Mouse (Mus musculus) forebrain, embryonic 13.5 days (tissue): ENCODE results near the gene Mgam. TPM values are rescaled to one million over a fixed set of nuclear protein-coding genes. Genes with fewer than 3 reads are reported as not detected.
"Not testable (repeated sequence)": the region's sequence is repeated elsewhere in the genome, so short reads cannot be mapped to it uniquely, and the experiment has no call there.

Experiments used
- ATAC-seq: fragments of 200-750 bp; cut with Nextera tagmentation; 2 replicates; pipeline ENCODE4 v1.8.0; 2017
- H3K27ac ChIP-seq: fragments of 300-500 bp; sonication (generic); 2 replicates; pipeline ENCODE4 v1.5.1; 2015; ENCODE audit warnings: inconsistent platforms, mild to moderate bottlenecking, moderate library complexity
- H3K27me3 ChIP-seq: fragments of 300-500 bp; sonication (generic); 2 replicates; pipeline ENCODE4 v1.6.1; 2015; ENCODE audit warnings: mild to moderate bottlenecking, inconsistent platforms
- H3K36me3 ChIP-seq: fragments of 300-500 bp; sonication (generic); 2 replicates; pipeline ENCODE4 v1.6.1; 2015; ENCODE audit warnings: mild to moderate bottlenecking, inconsistent platforms; ENCODE audit not compliant: poor library complexity, severe bottlenecking
- H3K4me1 ChIP-seq: fragments of 300-500 bp; sonication (generic); 2 replicates; pipeline ENCODE4 v1.6.1; 2015; ENCODE audit warnings: inconsistent platforms
- H3K4me2 ChIP-seq: fragments of 300-500 bp; sonication (generic); 2 replicates; pipeline ENCODE4 v1.6.1; 2015; ENCODE audit warnings: inconsistent platforms, mild to moderate bottlenecking, moderate library complexity
- H3K4me3 ChIP-seq: fragments of 300-500 bp; sonication (generic); 2 replicates; pipeline ENCODE4 v1.5.1; 2015; ENCODE audit warnings: mild to moderate bottlenecking, inconsistent platforms
- H3K9ac ChIP-seq: fragments of 300-500 bp; sonication (generic); 2 replicates; pipeline ENCODE4 v1.6.1; 2015; ENCODE audit warnings: mild to moderate bottlenecking, inconsistent platforms
- H3K9me3 ChIP-seq: fragments of 300-500 bp; sonication (generic); replicated peaks from 2 replicates; pipeline ENCODE4 v1.6.1; 2016; ENCODE audit warnings: inconsistent platforms
- WGBS: fragments of 180-500 bp; shearing (Covaris S2); methylation state at CpG from one replicate; pipeline ENCODE4 v1.1.7; 2015; 5-methylcytosine and 5-hydroxymethylcytosine counted together
- polyA plus RNA-seq: library from polyadenylated mRNA; unstranded; fragments of >200 nt; fragmentation: Nextera tagmentation; extraction: Ambion mirVana; gene quantifications from 2 replicates; pipeline ENCODE4 v1.2.1, GENCODE M21; 2015

The Mgam gene
- 0.06 TPM in 1 of 2 replicates, not detected in the other for polyA plus RNA-seq

- no peaks in the 10 kb centered on the region for H3K36me3 ChIP-seq
- H3K4me3 ChIP-seq: no peak within 1 kb of the TSS
- no peaks in the 10 kb centered on the region for H3K27me3 ChIP-seq
- H3K9ac ChIP-seq: no peak within 1 kb of the TSS
- no peak within 1 kb of the TSS for H3K27ac ChIP-seq
- no peaks in the 10 kb centered on the region for H3K9me3 ChIP-seq
- ATAC-seq: no peak
- WGBS: 85% methylated on average over 8 of the region's 8 CpGs
- no peaks in the 10 kb centered on the region for H3K4me1 ChIP-seq
- H3K4me2 ChIP-seq: no peak within 1 kb of the TSS
These were observed at the start of gene Mgam for GRCm38 (mm10) chr6:40628406-40629000. Mgam (plus strand) TSS chr6:40628831.

- Histone ChIP-seq H3K9me3 (no peaks in the 10 kb centered on the region), H3K4me3 (no peak overlapping the region), H3K36me3 (no peaks in the 10 kb centered on the region), H3K9ac (no peak overlapping the region), H3K4me1 (no peaks in the 10 kb centered on the region), H3K27ac (no peak overlapping the region), H3K4me2 (no peak overlapping the region), H3K27me3 (no peaks in the 10 kb centered on the region)
- no peak for ATAC-seq
- WGBS: 88% methylated on average over 6 of the region's 6 CpGs
These were observed 44.3 kb upstream of the Mgam start for GRCm38 (mm10) chr6:40584336-40584735.

GRCm38 (mm10) chr6:40585645-40586044, 43.0 kb upstream of the Mgam start, which contains the start of gene Clec5a:
Clec5a (minus strand) TSS chr6:40585821.
- Histone ChIP-seq H3K4me2 (no peak within 1 kb of the TSS), H3K9me3 (no peaks in the 10 kb centered on the region), H3K4me3 (no peak within 1 kb of the TSS), H3K27me3 (no peaks in the 10 kb centered on the region), H3K36me3 (no peaks in the 10 kb centered on the region), H3K9ac (no peak within 1 kb of the TSS), H3K4me1 (no peaks in the 10 kb centered on the region), H3K27ac (no peak within 1 kb of the TSS)
- WGBS: 91% methylated on average over 5 of the region's 5 CpGs
- no peak for ATAC-seq

GRCm38 (mm10) chr6:40588346-40588745, 40.3 kb upstream of the Mgam start:
- Histone ChIP-seq H3K36me3 (no peaks in the 10 kb centered on the region), H3K4me3 (no peak overlapping the region), H3K27me3 (no peaks in the 10 kb centered on the region), H3K9ac (no peak overlapping the region), H3K27ac (no peak overlapping the region), H3K4me1 (no peaks in the 10 kb centered on the region), H3K4me2 (no peak overlapping the region), H3K9me3 (no peaks in the 10 kb centered on the region)
- 91% methylated on average over 2 of the region's 2 CpGs for WGBS
- no peak for ATAC-seq

GRCm38 (mm10) chr6:40594804-40595550, 33.7 kb upstream of the Mgam start:
- H3K36me3 ChIP-seq: no peaks in the 10 kb centered on the region
- no peak overlapping the region for H3K4me2 ChIP-seq
- 80% methylated on average over 3 of the region's 3 CpGs for WGBS
- no peak overlapping the region for H3K27ac ChIP-seq
- no peak for ATAC-seq
- no peak overlapping the region for H3K4me3 ChIP-seq
- no peaks in the 10 kb centered on the region for H3K4me1 ChIP-seq
- H3K27me3 ChIP-seq: no peaks in the 10 kb centered on the region
- H3K9me3 ChIP-seq: no peaks in the 10 kb centered on the region
- no peak overlapping the region for H3K9ac ChIP-seq

- ATAC-seq, H3K4me3 ChIP-seq, H3K36me3 ChIP-seq, H3K27ac ChIP-seq, H3K9me3 ChIP-seq, H3K9ac ChIP-seq, H3K4me2 ChIP-seq, H3K4me1 ChIP-seq, H3K27me3 ChIP-seq: not testable (repeated sequence)
- WGBS: 27% methylated on average over 4 of the region's 4 CpGs
These were observed 30.1 kb upstream of the Mgam start for GRCm38 (mm10) chr6:40598546-40598945.

- Histone ChIP-seq H3K27ac (no peak overlapping the region), H3K9ac (no peak overlapping the region), H3K4me1 (no peaks in the 10 kb centered on the region), H3K4me2 (no peak overlapping the region), H3K27me3 (no peaks in the 10 kb centered on the region), H3K9me3 (no peaks in the 10 kb centered on the region), H3K4me3 (no peak overlapping the region), H3K36me3 (no peaks in the 10 kb centered on the region)
- ATAC-seq: no peak
These were observed 21.2 kb upstream of the Mgam start for GRCm38 (mm10) chr6:40607431-40607830.

GRCm38 (mm10) chr6:40610244-40610643, 18.4 kb upstream of the Mgam start:
- peak; percentile 83 for ATAC-seq

GRCm38 (mm10) chr6:40613260-40613852, 15.3 kb upstream of the Mgam start, which contains the start of gene Tas2r138:
Tas2r138 (minus strand) TSS chr6:40613310.
- Histone ChIP-seq H3K27ac (no peak within 1 kb of the TSS), H3K9ac (no peak within 1 kb of the TSS), H3K4me1 (no peaks in the 10 kb centered on the region), H3K9me3 (no peaks in the 10 kb centered on the region), H3K4me3 (no peak within 1 kb of the TSS), H3K36me3 (no peaks in the 10 kb centered on the region), H3K4me2 (no peak within 1 kb of the TSS), H3K27me3 (no peaks in the 10 kb centered on the region)
- no peak for ATAC-seq
- 90% methylated on average over 4 of the region's 4 CpGs for WGBS

More at GRCm38 (mm10) chr6:40610244-40610643, 18.4 kb upstream of the Mgam start:
- no peaks in the 10 kb centered on the region for H3K27me3 ChIP-seq
- H3K9ac ChIP-seq: no peak overlapping the region
- no peak overlapping the region for H3K4me2 ChIP-seq
- no peaks in the 10 kb centered on the region for H3K4me1 ChIP-seq
- H3K27ac ChIP-seq: no peak overlapping the region
- no peaks in the 10 kb centered on the region for H3K9me3 ChIP-seq
- WGBS: 53% methylated on average over 8 of the region's 8 CpGs
- H3K36me3 ChIP-seq: no peaks in the 10 kb centered on the region
- H3K4me3 ChIP-seq: no peak overlapping the region

GRCm38 (mm10) chr6:40617965-40618364, 10.7 kb upstream of the Mgam start:
- peak; percentile 81 for ATAC-seq
- Histone ChIP-seq H3K27me3 (no peaks in the 10 kb centered on the region), H3K27ac (no peak overlapping the region), H3K4me2 (no peak overlapping the region), H3K4me1 (no peaks in the 10 kb centered on the region), H3K4me3 (no peak overlapping the region), H3K9ac (no peak overlapping the region), H3K36me3 (no peaks in the 10 kb centered on the region), H3K9me3 (no peaks in the 10 kb centered on the region)
- 21% methylated on average over 2 of the region's 2 CpGs for WGBS

- H3K4me1 ChIP-seq: no peaks in the 10 kb centered on the region
- no peak overlapping the region for H3K27ac ChIP-seq
- no peak for ATAC-seq
- H3K9me3 ChIP-seq: no peaks in the 10 kb centered on the region
- no peaks in the 10 kb centered on the region for H3K27me3 ChIP-seq
- no peak overlapping the region for H3K9ac ChIP-seq
- no peak overlapping the region for H3K4me2 ChIP-seq
- no peaks in the 10 kb centered on the region for H3K36me3 ChIP-seq
- H3K4me3 ChIP-seq: no peak overlapping the region
- 63% methylated on average over 1 of the region's 1 CpGs for WGBS
These were observed 2.5 kb upstream of the Mgam start for GRCm38 (mm10) chr6:40626111-40626510.

GRCm38 (mm10) chr6:40634640-40635071, 6.0 kb downstream of the Mgam start:
- 42% methylated on average over 1 of the region's 1 CpGs for WGBS
- 0 out of 2 replicates have a peak, but pooled peaks cover 4% of the 10 kb centered on the region for H3K4me1 ChIP-seq
- H3K9me3 ChIP-seq: no peaks in the 10 kb centered on the region
- H3K4me3 ChIP-seq: no peak overlapping the region
- no peaks in the 10 kb centered on the region for H3K27me3 ChIP-seq
- no peaks in the 10 kb centered on the region for H3K36me3 ChIP-seq
- no peak overlapping the region for H3K4me2 ChIP-seq
- no peak overlapping the region for H3K27ac ChIP-seq
- ATAC-seq: peak; percentile 27; the same call in 1 of the 2 replicates
- H3K9ac ChIP-seq: no peak overlapping the region
